Mouse (Mus musculus): Measurements from ENCODE around the gene Ifih1.

Ifih1 gene

GRCm38 (mm10) chr2:62548104-62548503, 98.0 kb downstream of the Ifih1 start:
- DNase-seq = no peak
